Mouse (Mus musculus) embryo, embryonic 10.5 days (tissue): ENCODE data around the gene Itga10.
"Not testable (repeated sequence)": the region's sequence is repeated elsewhere in the genome, so short reads cannot be mapped to it uniquely, and the experiment has no call there.

Experiments
- DNase-seq: peaks from one replicate; pipeline ENCODE4 v3.0.0-alpha.2; 2015; ENCODE audit warnings: low spot score

The Itga10 gene

DNA sequence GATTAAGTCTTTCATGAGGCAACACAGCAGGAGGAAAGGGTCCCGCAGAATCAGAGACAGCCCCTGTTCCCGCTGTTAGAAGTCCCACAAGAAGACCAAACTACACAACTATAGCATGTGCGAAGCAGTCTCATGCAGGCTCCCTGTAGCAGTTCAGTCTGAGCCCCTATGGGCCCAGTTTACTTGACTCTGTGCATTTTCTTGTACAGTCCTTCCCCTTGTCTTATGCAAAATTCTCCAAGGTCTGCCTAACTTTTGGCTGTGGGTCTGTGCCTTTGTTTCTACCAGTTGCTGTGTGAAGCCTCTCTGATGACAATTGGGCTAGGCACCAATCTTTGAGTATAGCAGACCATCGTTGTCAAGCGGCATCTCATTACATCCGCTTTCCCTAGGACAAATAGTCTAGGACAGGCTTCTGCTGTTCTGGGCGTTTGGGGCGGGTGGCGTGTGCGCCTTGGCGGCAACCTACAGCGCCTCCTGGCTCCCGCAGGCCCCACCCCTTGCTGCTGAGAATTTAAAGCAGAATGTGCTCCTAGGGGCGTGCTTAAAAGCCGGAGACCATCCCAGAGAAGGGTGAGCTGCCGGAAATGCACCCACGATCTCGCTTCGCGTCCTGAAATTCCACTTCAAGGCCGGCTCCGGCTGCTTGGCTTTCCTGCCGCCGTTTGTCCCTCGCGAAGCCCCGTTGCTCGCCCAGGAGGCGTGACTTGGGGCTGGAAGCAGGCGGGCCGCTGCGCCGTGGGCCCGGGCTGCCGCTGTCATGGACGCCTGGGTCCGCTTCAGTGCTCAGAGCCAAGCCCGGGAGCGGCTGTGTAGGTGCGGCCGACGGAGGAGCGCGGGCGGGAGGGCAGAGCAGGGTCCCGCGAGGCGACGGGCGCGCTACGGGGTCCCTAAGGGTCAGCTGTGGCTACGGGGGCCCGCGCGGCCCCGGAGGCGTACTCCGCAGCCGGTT, 10.2 kb upstream of the Itga10 start, which contains the start of the genes Pex11b and Gm42957:
Pex11b (plus strand) TSS at position 449 of the 952 bp plus-strand sequence.
Gm42957 (plus strand) TSS at position 547 of the 952 bp plus-strand sequence.
- peak; percentile 86 for DNase-seq

- peak; percentile 22 for DNase-seq
Measured at GRCm38 (mm10) chr3:96635906-96636305, 9.5 kb upstream of the Itga10 start.

GRCm38 (mm10) chr3:96636448-96636847, 8.9 kb upstream of the Itga10 start:
- DNase-seq, result no peak

- peak; percentile 81 for DNase-seq
Measured at GRCm38 (mm10) chr3:96639219-96639618, 6.2 kb upstream of the Itga10 start.

DNA sequence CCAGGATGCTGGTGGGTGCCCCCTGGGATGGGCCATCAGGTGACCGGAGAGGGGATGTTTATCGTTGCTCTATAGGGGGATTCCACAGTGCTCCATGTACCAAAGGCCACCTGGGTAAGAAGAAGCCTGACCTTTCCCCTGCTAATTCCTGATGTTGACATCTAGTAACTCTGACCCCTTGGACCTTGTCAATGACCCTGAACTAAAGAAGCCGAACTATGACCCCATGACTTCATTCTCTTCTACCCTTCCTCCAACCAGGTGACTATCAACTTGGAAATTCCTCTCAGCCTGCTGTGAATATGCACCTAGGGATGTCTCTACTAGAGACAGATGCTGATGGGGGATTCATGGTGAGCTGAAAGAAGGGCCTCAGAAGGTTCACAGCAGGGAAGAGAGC, 2.0 kb downstream of the Itga10 start:
- no peak for DNase-seq

DNA sequence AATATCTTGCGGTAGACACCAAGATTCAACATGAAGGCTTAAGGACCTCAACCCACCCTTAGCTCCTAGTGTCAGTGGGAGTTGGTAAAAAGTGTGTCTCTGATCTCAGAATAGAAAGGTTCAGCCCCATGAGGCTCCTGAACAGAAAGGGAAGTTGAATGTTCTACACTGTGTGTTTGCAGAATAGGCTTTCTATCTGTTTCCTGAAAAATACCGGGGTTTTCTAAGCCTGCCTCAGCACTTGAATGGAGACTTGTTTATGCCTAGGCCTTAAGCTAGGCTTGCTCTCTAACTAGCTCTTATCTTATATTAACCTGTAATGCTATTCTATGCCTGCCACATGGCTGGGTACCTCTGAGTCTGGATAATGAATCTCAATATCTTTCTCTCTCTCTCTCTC, 15.5 kb downstream of the Itga10 start:
- no peak for DNase-seq

GRCm38 (mm10) chr3:96662731-96663316, 17.4 kb downstream of the Itga10 start:
- no peak for DNase-seq

- DNase-seq, result peak; percentile 94
Measured at GRCm38 (mm10) chr3:96663432-96664239, 18.3 kb downstream of the Itga10 start.

DNA sequence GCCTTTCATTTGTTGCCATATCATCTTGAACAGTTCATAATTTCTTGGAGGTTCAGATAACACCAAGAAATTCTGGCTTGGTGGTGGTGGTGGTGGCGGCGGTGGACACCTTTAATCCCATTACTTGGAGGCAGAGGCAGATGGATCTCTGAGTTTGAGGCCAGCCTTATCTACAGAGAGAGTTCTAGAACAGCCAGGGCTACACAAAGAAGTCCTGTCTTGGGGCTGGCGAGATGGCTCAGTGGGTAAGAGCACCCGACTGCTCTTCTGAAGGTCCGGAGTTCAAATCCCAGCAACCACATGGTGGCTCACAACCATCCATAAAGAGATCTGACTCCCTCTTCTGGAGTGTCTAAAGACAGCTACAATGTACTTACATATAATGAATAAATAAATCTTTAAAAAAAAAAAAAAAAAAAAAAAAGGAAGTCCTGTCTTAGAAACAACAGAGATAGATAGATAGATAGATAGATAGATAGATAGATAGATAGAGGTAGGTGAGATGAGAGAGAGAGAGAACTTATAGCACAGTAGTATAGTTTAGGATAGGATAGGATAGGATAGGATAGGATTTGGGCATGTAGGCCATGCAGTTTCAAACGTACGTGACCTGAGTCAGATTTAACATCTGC, 20.5 kb downstream of the Itga10 start:
- DNase-seq, result not testable (repeated sequence)

- DNase-seq, result no peak
Measured at GRCm38 (mm10) chr3:96666916-96667315, 21.5 kb downstream of the Itga10 start.

DNA sequence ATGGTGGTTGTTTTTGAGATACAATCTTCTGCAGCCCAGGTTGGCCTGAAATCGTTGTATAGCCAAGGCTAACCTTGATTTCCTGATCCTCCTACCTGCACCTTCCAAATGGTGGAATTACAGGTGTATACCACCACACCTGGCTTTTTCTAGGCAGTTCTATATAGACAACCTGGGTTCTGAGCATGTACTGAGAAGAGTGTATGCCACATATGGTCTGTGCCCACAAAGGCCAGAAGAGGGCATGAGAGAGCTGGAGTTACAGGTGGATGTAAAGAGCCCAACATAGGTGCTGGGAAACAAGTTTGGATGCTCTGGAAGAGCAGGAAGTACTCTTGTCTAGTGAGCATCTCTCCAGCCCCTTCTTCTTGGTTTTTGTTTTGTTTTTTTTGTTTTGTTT, 21.9 kb downstream of the Itga10 start:
- peak; percentile 39 for DNase-seq

DNA sequence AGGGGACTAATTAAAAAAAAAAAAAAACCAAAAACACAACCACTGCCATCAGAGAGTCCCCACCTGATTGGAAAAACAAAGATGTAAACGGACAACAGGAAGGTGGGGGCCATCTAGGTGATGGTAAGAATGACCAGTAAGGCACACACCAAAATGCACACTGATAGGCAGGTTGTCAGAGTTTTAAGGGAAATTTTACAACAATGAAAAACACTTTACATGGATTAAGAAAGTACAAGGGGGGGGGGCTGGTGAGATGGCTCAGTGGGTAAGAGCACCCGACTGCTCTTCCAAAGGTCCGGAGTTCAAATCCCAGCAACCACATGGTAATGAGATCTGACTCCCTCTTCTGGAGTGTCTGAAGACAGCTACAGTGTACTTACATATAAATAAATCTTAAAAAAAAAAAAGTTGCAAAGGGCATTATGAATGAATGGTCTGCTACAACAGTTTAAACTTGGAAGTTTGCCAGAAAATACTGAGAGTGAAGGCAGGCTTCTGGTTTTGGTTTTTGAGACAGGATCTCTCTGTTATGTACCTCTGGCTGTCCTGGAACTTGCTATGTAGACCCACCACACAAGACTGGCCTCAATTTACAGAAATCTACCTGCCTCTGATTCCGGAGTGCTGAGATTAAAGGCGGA, 23.2 kb downstream of the Itga10 start:
- no peak for DNase-seq

GRCm38 (mm10) chr3:96669727-96670468, 24.5 kb downstream of the Itga10 start, which contains the start of gene Ankrd35:
Ankrd35 (plus strand) TSS chr3:96670131.
- DNase-seq, result peak; percentile 92

DNA sequence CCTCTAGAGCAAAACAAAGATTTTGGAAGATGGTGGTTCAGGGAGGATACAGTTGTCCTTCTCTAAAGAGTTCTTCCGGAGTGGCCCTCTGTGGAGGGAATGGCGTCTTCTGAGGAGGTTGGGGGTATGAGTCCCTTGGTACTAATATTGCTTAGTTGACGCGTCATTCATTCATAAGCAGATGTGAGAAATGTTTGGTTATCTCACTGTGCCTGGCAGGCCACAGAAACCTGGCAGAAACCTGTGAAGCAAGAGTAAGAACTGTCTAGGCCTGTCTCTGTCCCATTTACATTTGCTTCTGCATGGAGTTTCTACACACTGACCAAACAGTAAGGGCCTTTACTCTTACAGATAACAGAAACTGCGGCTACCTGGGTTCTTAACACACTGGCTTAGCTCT, 26.1 kb downstream of the Itga10 start:
- no peak for DNase-seq

GRCm38 (mm10) chr3:96673514-96673913, 28.1 kb downstream of the Itga10 start:
- no peak for DNase-seq

DNA sequence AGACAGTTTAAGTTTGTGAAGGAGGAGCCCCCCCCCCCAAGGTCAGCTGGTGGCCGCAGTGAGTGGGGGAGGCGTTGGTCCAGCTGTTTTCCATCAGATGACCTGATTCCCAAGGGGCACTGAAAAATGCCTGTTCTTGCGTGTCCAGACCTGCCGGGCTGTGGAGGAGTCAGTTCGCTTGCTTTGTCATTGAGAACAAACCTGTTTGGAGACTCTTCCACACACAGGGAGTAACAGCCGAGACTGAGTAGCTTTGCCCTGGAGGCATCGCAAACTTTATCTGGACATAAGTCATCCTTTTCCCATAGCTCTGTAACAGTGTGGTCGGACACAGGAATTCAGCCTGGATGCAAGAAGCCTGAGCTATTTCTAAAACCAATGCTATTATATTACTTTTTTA, 29.1 kb downstream of the Itga10 start:
- peak; percentile 57 for DNase-seq

- DNase-seq, result no peak
Measured at GRCm38 (mm10) chr3:96675171-96675570, 29.8 kb downstream of the Itga10 start.

DNA sequence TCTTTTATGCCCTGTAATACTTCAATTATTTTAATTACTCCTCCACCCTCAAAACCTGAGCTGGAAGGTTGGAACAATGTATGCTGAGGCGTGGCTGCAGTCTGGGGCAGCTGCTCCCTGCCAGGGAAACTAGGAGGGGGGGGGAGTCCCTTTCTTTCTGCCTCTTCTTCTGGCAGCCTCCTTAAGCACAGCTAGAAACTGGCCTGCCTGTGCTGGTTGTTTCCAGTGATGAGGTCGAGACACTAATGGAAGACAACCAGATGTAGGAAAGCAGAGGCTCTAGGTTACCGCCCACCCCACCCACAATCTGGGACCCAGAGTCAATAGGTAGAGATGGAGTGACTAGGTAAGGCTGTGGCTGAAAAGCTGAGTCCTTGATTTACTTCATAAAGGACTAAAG, 30.3 kb downstream of the Itga10 start:
- no peak for DNase-seq

DNA sequence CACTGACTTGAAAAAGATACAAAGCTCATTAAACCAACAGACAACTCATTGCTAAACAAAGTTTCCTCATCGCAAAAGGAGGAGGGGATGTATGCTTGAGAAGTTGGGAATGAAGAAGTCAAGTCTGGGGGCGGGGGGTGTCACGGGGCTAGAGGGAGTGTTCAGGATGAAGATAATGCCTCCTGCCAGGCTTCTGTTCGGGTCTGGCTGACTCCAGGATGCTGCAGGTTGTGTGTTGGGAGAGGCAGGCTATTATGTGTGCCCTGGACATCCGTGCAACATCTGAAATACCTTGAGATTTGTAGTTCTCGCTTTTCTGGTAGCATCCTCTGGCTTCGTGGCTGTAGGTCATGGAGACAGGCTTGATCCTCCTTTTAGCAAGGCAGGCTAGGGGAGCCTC, 33.1 kb downstream of the Itga10 start:
- DNase-seq, result no peak

DNA sequence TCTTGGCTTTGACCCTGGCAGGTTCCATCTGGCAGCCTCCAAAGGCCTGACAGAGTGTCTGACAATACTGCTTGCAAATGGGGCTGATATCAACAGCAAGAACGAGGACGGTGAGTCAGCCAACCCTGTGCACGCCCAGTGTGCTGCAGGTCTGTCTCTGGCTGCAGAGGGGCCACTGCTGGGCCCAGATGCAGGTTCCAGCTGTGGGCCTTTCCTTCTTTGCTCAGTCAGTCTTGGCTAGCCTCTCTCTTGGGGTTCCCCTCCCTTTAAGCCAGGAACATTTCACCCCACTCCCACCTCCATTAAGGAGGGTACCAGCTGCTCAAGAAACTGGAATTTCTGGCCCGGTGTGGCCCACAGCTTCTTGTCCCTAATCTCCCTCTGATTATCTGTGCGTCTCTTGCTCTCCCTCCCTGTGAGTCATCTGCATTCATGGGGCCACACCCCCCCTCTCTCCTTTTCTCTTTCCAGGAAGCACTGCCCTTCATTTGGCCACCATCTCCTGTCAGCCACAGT, 33.8 kb downstream of the Itga10 start:
- no peak for DNase-seq
